Mouse (Mus musculus) kidney, postnatal 10 days (tissue): Measurements from ENCODE around the gene Olfr450.

Experiments
- DNase-seq: peaks from one replicate; pipeline ENCODE4 v3.0.0; 2021; ENCODE audit warnings: mixed read lengths

The Olfr450 gene

GRCm38 (mm10) chr6:42811639-42812038, at the start of gene Olfr450:
TSS of gene Olfr450 (plus strand) at chr6:42811939.
- no peak for DNase-seq

- no peak for DNase-seq
Observed at GRCm38 (mm10) chr6:42777066-42777465, 34.7 kb upstream of the Olfr450 start.

GRCm38 (mm10) chr6:42784793-42785192, 26.9 kb upstream of the Olfr450 start, which contains the start of gene Olfr452:
TSS of gene Olfr452 (plus strand) at chr6:42785093.
- DNase-seq: no peak

- no peak for DNase-seq
Observed at GRCm38 (mm10) chr6:42790247-42790948, 21.3 kb upstream of the Olfr450 start.

- DNase-seq: no peak
Observed at GRCm38 (mm10) chr6:42790949-42791556, 20.7 kb upstream of the Olfr450 start.

- no peak for DNase-seq
Observed at GRCm38 (mm10) chr6:42794982-42795381, 16.8 kb upstream of the Olfr450 start.

DNA sequence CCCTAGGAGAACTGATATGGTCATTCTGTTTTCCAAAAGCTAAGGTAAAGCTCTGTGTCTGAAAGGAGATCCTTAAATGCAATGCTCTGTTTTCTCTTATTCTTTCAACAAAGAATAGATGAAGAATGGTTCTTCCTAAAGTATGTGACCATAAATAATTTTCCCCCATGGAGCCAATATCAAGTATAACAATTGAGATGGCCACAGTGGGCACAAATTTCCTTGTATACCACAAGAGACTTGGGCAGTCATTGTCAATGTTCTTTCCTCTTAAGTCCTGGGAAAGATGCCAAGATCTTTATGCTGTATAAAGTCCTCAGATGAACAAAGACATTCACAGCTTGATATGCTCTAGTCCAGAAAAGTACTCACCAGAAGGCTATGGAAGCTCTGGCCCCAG, 22.3 kb downstream of the Olfr450 start, which contains the start of gene Olfr449:
Olfr449 (plus strand) TSS at position 301 of the 400 bp plus-strand sequence.
- no peak for DNase-seq

DNA sequence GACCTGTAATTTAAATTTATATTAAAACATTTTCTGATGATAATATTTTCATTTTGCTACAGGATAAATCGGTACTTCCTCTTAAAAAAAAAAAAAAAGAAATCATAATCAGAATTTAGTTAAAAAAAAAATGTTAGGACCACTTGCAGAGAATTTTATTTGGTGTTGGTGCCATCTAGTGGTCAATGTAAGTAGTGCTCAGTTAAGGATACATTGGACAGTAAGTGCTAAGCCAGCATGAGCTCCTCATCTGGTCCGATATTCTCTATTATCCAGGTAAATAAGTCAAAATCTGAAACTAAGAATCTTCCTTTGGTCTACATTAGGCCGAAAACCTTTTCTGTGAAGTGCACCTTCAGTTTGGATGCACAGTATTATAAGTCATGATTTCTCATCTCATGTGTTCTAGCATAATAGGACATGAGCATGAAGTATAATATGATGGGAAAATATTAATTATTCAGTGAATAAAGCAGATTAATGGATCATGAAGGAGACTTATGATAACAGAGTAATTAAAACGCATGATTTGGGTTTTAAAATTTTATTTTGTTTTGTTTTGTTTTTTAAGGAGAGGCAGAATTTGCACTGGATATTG, 48.6 kb downstream of the Olfr450 start:
- DNase-seq: peak; percentile 46
